Mouse (Mus musculus): ENCODE data around the gene Kcnip4. TPM values are rescaled to one million over a fixed set of nuclear protein-coding genes. Genes with fewer than 3 reads are reported as not detected.

The Kcnip4 gene
- polyA plus RNA-seq, 1 experiment = 0.12 TPM

GRCm38 (mm10) chr5:48513354-48513753 is 1011.4 kb downstream of the Kcnip4 start:
- no peaks in the 10 kb centered on the region for H3K36me3 ChIP-seq (ENCODE audit: control insufficient read depth, insufficient read depth)
- no peak overlapping the region for H3ac ChIP-seq (ENCODE audit: control insufficient read depth, insufficient read length, low read depth)
- no peak for TF ChIP-seq CEBPB (IDR thresholded peaks at IDR 0.05; ENCODE audit: low read depth)
- no peak for TF ChIP-seq USF1 (IDR thresholded peaks at IDR 0.05; ENCODE audit: low read depth)
- TF ChIP-seq MAX (IDR thresholded peaks at IDR 0.05) = no peak
- TF ChIP-seq MYOG (IDR thresholded peaks at IDR 0.05; ENCODE audit: control insufficient read depth, extremely low read depth, insufficient read length) = no peak
- no peak for TF ChIP-seq MYOD1 (IDR thresholded peaks at IDR 0.05; ENCODE audit: control insufficient read depth, insufficient read length, low read depth)
- TF ChIP-seq CTCF (IDR thresholded peaks at IDR 0.05; ENCODE audit: control insufficient read depth, insufficient read depth, insufficient read length) = no peak
- no peak for TF ChIP-seq FOSL1 (IDR thresholded peaks at IDR 0.05; ENCODE audit: insufficient read depth, low read length, poor library complexity, severe bottlenecking)
- H3K79me2 ChIP-seq (ENCODE audit: control insufficient read depth, insufficient read depth) = no peaks in the 10 kb centered on the region
- no peaks in the 10 kb centered on the region for H3K27me3 ChIP-seq (ENCODE audit: control insufficient read depth, insufficient read depth, insufficient read length)
- H3K79me3 ChIP-seq (ENCODE audit: low read depth) = no peaks in the 10 kb centered on the region
- no peak overlapping the region for H3K4me3 ChIP-seq (ENCODE audit: insufficient read depth, poor library complexity, severe bottlenecking)

GRCm38 (mm10) chr5:48511357-48511756 is 1013.4 kb downstream of the Kcnip4 start:
- Histone ChIP-seq H3K79me3 (ENCODE audit: low read depth) (no peaks in the 10 kb centered on the region), H3K27me3 (ENCODE audit: control insufficient read depth, insufficient read depth, insufficient read length) (no peaks in the 10 kb centered on the region), H3K4me3 (ENCODE audit: insufficient read depth, poor library complexity, severe bottlenecking) (no peak overlapping the region), H3K36me3 (ENCODE audit: control insufficient read depth, insufficient read depth) (no peaks in the 10 kb centered on the region), H3ac (ENCODE audit: control insufficient read depth, insufficient read length, low read depth) (no peak overlapping the region), H3K79me2 (ENCODE audit: control insufficient read depth, insufficient read depth) (no peaks in the 10 kb centered on the region)
- no peak for TF ChIP-seq MYOG (IDR thresholded peaks at IDR 0.05; ENCODE audit: control insufficient read depth, extremely low read depth, insufficient read length)
- TF ChIP-seq CEBPB (IDR thresholded peaks at IDR 0.05; ENCODE audit: low read depth) = no peak
- no peak for TF ChIP-seq USF1 (IDR thresholded peaks at IDR 0.05; ENCODE audit: low read depth)
- no peak for TF ChIP-seq FOSL1 (IDR thresholded peaks at IDR 0.05; ENCODE audit: insufficient read depth, low read length, poor library complexity, severe bottlenecking)

GRCm38 (mm10) chr5:48510241-48510640 is 1014.5 kb downstream of the Kcnip4 start:
- no peaks in the 10 kb centered on the region for H3K36me3 ChIP-seq (ENCODE audit: control insufficient read depth, insufficient read depth)
- no peaks in the 10 kb centered on the region for H3K27me3 ChIP-seq (ENCODE audit: control insufficient read depth, insufficient read depth, insufficient read length)
- no peak overlapping the region for H3K4me3 ChIP-seq (ENCODE audit: insufficient read depth, poor library complexity, severe bottlenecking)
- H3K79me3 ChIP-seq (ENCODE audit: low read depth) = no peaks in the 10 kb centered on the region
- no peaks in the 10 kb centered on the region for H3K79me2 ChIP-seq (ENCODE audit: control insufficient read depth, insufficient read depth)
- TF ChIP-seq MYOG (IDR thresholded peaks at IDR 0.05; ENCODE audit: control insufficient read depth, extremely low read depth, insufficient read length) (no peak), MAX (IDR thresholded peaks at IDR 0.05) (no peak), CTCF (IDR thresholded peaks at IDR 0.05; ENCODE audit: control insufficient read depth, insufficient read depth, insufficient read length) (no peak), CEBPB (IDR thresholded peaks at IDR 0.05; ENCODE audit: low read depth) (no peak), MYOD1 (IDR thresholded peaks at IDR 0.05; ENCODE audit: control insufficient read depth, insufficient read length, low read depth) (no peak), FOSL1 (IDR thresholded peaks at IDR 0.05; ENCODE audit: insufficient read depth, low read length, poor library complexity, severe bottlenecking) (no peak), USF1 (IDR thresholded peaks at IDR 0.05; ENCODE audit: low read depth) (no peak)
- H3ac ChIP-seq (ENCODE audit: control insufficient read depth, insufficient read length, low read depth) = no peak overlapping the region

DNA sequence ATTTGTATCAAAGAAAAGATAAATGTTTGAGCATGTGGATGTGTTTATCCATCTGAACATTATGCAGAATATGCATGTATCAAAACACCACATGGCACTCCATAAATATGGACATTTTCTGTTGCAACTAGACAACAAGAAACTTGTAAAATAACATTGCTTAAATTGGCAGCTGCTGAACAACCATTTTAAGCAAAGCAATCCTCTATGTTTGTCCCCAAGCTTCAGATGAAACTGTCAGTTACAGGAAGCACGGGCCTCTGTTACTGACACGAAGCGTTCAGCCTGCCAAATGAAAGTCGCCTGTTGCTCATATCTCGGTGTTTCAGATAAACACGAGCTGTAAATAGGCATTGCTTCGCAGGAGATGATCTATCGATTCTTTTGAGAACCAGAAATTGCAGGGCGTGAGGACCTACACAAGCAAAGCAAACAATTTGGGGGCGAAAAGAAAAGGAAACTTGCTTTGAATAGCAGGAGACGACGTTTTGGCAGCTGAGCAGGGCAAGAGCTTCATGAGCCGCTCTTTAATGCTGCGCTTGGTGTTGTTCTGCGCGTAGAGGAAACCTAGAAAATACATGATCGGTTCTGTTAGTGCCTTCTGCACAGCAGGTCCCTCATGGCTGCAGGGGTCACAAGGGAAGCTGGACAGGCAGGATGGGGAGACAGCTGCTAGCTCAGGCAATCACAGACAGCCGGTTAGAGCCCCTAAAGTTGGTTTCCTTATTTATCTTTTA is 1015.3 kb downstream of the Kcnip4 start:
- no peaks in the 10 kb centered on the region for H3K27me3 ChIP-seq (ENCODE audit: control insufficient read depth, insufficient read depth, insufficient read length)
- no peak overlapping the region for H3K4me3 ChIP-seq (ENCODE audit: insufficient read depth, poor library complexity, severe bottlenecking)
- H3K36me3 ChIP-seq (ENCODE audit: control insufficient read depth, insufficient read depth) = no peaks in the 10 kb centered on the region
- H3K79me3 ChIP-seq (ENCODE audit: low read depth) = no peaks in the 10 kb centered on the region
- no peak overlapping the region for H3ac ChIP-seq (ENCODE audit: control insufficient read depth, insufficient read length, low read depth)
- TF ChIP-seq CTCF (IDR thresholded peaks at IDR 0.05; ENCODE audit: control insufficient read depth, insufficient read depth, insufficient read length) = no peak
- H3K79me2 ChIP-seq (ENCODE audit: control insufficient read depth, insufficient read depth) = no peaks in the 10 kb centered on the region

DNA sequence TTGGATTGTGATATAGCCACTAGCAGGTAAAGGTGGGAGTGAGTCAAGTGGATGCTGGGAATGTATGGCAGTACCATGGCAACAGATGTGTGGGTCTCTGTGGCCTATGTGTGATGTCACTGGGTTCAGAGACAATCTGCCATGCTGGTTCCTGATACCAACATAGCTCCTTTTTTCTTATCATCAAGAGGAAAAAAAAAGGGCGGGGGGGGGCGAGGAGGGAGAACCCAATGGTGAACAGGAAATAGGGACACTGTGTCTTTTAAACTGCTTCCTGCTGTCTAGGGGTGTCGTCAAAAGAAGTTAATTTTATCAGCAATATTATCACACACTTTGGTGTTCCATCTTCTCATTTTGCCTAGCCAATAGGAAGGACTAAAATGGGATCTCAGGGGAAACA is 1021.6 kb downstream of the Kcnip4 start:
- H3K4me3 ChIP-seq (ENCODE audit: insufficient read depth, poor library complexity, severe bottlenecking) = no peak overlapping the region
- H3K36me3 ChIP-seq (ENCODE audit: control insufficient read depth, insufficient read depth) = no peaks in the 10 kb centered on the region
- no peaks in the 10 kb centered on the region for H3K27me3 ChIP-seq (ENCODE audit: control insufficient read depth, insufficient read depth, insufficient read length)
- no peaks in the 10 kb centered on the region for H3K79me3 ChIP-seq (ENCODE audit: low read depth)
- TF ChIP-seq USF1 (IDR thresholded peaks at IDR 0.05; ENCODE audit: low read depth) = no peak
- TF ChIP-seq MYOG (IDR thresholded peaks at IDR 0.05; ENCODE audit: control insufficient read depth, extremely low read depth, insufficient read length) = no peak
- no peak for TF ChIP-seq MYOD1 (IDR thresholded peaks at IDR 0.05; ENCODE audit: control insufficient read depth, insufficient read length, low read depth)
- no peak for TF ChIP-seq CTCF (IDR thresholded peaks at IDR 0.05; ENCODE audit: control insufficient read depth, insufficient read depth, insufficient read length)
- no peak for TF ChIP-seq MAX (IDR thresholded peaks at IDR 0.05)
- TF ChIP-seq CEBPB (IDR thresholded peaks at IDR 0.05; ENCODE audit: low read depth) = no peak
- H3ac ChIP-seq (ENCODE audit: control insufficient read depth, insufficient read length, low read depth) = no peak overlapping the region
- H3K79me2 ChIP-seq (ENCODE audit: control insufficient read depth, insufficient read depth) = no peaks in the 10 kb centered on the region

GRCm38 (mm10) chr5:48502442-48502841 is 1022.3 kb downstream of the Kcnip4 start:
- Histone ChIP-seq H3ac (ENCODE audit: control insufficient read depth, insufficient read length, low read depth) (no peak overlapping the region), H3K27me3 (ENCODE audit: control insufficient read depth, insufficient read depth, insufficient read length) (no peaks in the 10 kb centered on the region), H3K79me3 (ENCODE audit: low read depth) (no peaks in the 10 kb centered on the region), H3K36me3 (ENCODE audit: control insufficient read depth, insufficient read depth) (no peaks in the 10 kb centered on the region), H3K79me2 (ENCODE audit: control insufficient read depth, insufficient read depth) (no peaks in the 10 kb centered on the region), H3K4me3 (ENCODE audit: insufficient read depth, poor library complexity, severe bottlenecking) (no peak overlapping the region)
- TF ChIP-seq MAX (IDR thresholded peaks at IDR 0.05) = no peak
- TF ChIP-seq CTCF (IDR thresholded peaks at IDR 0.05; ENCODE audit: control insufficient read depth, insufficient read depth, insufficient read length) = no peak
- no peak for TF ChIP-seq MYOD1 (IDR thresholded peaks at IDR 0.05; ENCODE audit: control insufficient read depth, insufficient read length, low read depth)
- TF ChIP-seq CEBPB (IDR thresholded peaks at IDR 0.05; ENCODE audit: low read depth) = no peak
- TF ChIP-seq MYOG (IDR thresholded peaks at IDR 0.05; ENCODE audit: control insufficient read depth, extremely low read depth, insufficient read length) = no peak
